Mouse (Mus musculus) erythroblast, embryonic 14.5 days (primary cell): ENCODE measurements around the gene Tex26. TPM values are rescaled to one million over a fixed set of nuclear protein-coding genes. Genes with fewer than 3 reads are reported as not detected.

Experiments
- H3K27me3 ChIP-seq: 2 replicates; pipeline ENCODE4 v1.6.1; 2012; ENCODE audit warnings: inconsistent platforms; ENCODE audit not compliant: control insufficient read depth
- H3K36me3 ChIP-seq: 2 replicates; pipeline ENCODE4 v1.6.1; 2012; ENCODE audit warnings: mild to moderate bottlenecking, inconsistent platforms; ENCODE audit not compliant: control insufficient read depth
- H3K4me1 ChIP-seq: 2 replicates; pipeline ENCODE4 v1.6.1; 2012; ENCODE audit warnings: inconsistent platforms; ENCODE audit not compliant: control insufficient read depth
- H3K4me3 ChIP-seq: replicated peaks from 2 replicates; pipeline ENCODE3; 2012; ENCODE audit warnings: moderate library complexity, mild to moderate bottlenecking, inconsistent platforms
- H3K9me3 ChIP-seq: 2 replicates; pipeline ENCODE4 v1.6.1; 2012; ENCODE audit warnings: low read length, inconsistent platforms, mixed read lengths; ENCODE audit not compliant: control insufficient read depth
- GATA1 ChIP-seq: IDR thresholded peaks from 2 replicates; pipeline ENCODE4 v1.6.1; 2012; ENCODE audit warnings: low read length, inconsistent platforms, mixed read lengths
- TAL1 ChIP-seq: IDR thresholded peaks from 3 replicates; pipeline ENCODE4 v1.6.1; 2012; ENCODE audit warnings: low read length, inconsistent platforms, mixed read lengths
- polyA plus RNA-seq: library from polyadenylated mRNA; stranded (reverse); fragments of >175 nt; gene quantifications from 2 replicates; pipeline ENCODE4 v1.2.3, GENCODE M21; 2012

The Tex26 gene
- polyA plus RNA-seq, 1 experiment = not detected

DNA sequence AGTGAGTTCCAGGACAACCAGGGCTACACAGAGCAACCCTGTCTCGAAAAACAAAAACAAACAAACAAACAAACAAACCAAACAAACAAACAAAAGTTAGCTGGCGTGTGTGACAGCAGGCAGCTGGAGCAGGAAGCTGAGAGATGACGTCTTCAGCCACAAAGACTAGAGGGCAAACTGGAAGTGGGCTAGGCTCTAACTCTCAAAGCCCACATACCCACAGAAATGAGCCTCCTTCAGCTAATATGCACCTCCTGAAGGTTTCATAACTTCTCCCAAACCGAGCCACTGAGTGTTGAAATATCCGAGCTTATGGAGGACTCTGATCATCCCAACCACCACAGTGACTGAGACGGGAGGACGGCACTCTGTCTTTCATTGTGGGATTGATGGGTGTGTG is 7.0 kb downstream of the Tex26 start:
- TF ChIP-seq TAL1 = no peak
- TF ChIP-seq GATA1 = no peak
- H3K4me1 ChIP-seq = no peaks in the 10 kb centered on the region
- no peaks in the 10 kb centered on the region for H3K36me3 ChIP-seq
- H3K9me3 ChIP-seq = peaks cover 2% of the 10 kb centered on the region; the same call in 1 of the 2 replicates
- no peak overlapping the region for H3K4me3 ChIP-seq
- peaks cover 5% of the 10 kb centered on the region; the same call in 1 of the 2 replicates for H3K27me3 ChIP-seq

DNA sequence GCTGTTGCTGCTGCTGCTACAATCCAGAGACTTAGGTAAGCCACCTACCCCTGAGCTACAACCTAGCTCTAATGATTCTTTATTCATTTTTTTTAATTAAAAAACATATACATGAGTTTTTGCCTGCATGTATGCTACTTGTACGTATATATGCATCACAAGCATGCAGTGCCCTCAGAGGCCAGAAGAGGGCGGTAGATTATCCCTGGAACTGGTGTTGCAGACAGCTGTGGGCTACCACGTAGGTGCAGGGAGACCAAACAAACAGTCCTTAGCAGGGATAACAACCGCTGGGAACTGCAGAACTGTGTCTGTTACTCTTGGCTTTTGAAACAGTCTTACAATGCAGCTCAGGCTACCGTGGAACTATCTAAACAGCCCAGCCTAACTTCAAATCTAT is 8.3 kb downstream of the Tex26 start:
- H3K4me1 ChIP-seq = no peaks in the 10 kb centered on the region
- H3K36me3 ChIP-seq = no peaks in the 10 kb centered on the region
- no peak overlapping the region for H3K4me3 ChIP-seq
- TF ChIP-seq TAL1 (no peak), GATA1 (no peak)
- H3K27me3 ChIP-seq = no peaks in the 10 kb centered on the region
- peaks cover 2% of the 10 kb centered on the region; the same call in 1 of the 2 replicates for H3K9me3 ChIP-seq

DNA sequence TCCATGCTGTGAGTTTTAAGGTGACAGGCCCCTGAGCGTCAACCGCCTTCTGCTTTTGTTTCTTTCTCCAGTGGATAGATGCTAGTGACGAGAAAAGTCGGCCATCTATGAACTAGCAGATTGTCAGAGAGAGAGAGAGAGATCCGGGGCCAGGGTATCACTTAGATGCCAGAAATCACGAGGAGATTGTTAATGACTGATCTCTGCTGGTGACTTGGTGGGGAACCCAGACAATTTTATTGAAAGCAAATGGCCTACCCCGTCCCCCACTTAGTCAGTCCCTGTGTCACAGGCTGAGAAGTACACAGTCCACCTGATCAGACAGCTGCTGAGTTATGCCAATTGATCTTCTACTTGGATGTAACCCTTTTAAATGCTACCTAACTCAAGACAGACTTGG is 9.9 kb downstream of the Tex26 start:
- no peak overlapping the region for H3K4me3 ChIP-seq
- peaks cover 2% of the 10 kb centered on the region; the same call in 1 of the 2 replicates for H3K9me3 ChIP-seq
- TF ChIP-seq TAL1 (no peak), GATA1 (no peak)
- H3K4me1 ChIP-seq = no peaks in the 10 kb centered on the region
- no peaks in the 10 kb centered on the region for H3K27me3 ChIP-seq
- no peaks in the 10 kb centered on the region for H3K36me3 ChIP-seq

DNA sequence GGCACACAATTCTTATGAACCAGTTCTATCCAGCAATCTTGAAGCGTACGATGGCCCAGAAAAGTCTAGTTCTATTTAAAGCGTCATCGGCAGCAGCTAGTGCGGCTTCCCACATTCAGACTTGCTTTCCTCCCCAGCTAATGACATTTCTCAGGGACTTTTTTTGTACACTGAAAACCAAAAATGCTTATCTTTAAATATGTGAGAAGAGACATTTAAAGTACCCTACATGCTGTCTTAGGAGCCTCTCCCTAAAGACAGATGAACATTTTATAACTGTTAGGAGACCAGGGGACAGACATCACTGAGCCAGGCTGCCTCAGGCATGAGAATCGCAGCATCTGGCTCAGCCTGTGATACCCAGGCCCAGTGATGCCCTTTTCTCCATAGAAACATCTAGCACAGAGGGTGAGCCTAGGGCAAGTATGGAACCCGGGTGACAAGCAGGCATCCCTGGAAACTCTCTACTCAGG is 11.8 kb downstream of the Tex26 start:
- Histone ChIP-seq H3K9me3 (peaks cover 2% of the 10 kb centered on the region; the same call in 1 of the 2 replicates), H3K4me3 (no peak overlapping the region), H3K27me3 (no peaks in the 10 kb centered on the region), H3K4me1 (no peaks in the 10 kb centered on the region), H3K36me3 (no peaks in the 10 kb centered on the region)
- TF ChIP-seq GATA1 (no peak), TAL1 (no peak)

DNA sequence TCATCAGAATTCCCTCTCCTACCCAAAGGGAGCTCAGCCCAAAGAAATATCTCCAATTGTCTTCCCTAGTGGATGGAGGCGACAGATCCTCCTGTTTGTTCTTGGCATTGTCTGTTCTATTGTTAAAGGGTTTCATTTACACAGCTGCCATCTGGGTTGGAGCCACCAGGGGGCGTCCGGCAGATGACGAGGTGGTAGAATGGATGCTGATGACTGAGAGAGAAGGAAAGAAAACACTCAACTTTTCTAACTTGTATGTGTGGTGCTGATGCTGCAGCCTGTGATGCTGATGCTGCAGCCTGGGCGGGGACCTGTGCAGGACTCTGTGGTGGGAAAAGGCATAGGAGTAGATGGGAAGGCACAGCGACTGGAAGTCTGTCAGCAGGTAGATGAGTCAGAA is 14.8 kb downstream of the Tex26 start:
- Histone ChIP-seq H3K4me3 (no peak overlapping the region), H3K27me3 (no peaks in the 10 kb centered on the region), H3K4me1 (no peaks in the 10 kb centered on the region), H3K9me3 (no peaks in the 10 kb centered on the region), H3K36me3 (no peaks in the 10 kb centered on the region)
- TF ChIP-seq TAL1 = no peak
- TF ChIP-seq GATA1 = no peak

DNA sequence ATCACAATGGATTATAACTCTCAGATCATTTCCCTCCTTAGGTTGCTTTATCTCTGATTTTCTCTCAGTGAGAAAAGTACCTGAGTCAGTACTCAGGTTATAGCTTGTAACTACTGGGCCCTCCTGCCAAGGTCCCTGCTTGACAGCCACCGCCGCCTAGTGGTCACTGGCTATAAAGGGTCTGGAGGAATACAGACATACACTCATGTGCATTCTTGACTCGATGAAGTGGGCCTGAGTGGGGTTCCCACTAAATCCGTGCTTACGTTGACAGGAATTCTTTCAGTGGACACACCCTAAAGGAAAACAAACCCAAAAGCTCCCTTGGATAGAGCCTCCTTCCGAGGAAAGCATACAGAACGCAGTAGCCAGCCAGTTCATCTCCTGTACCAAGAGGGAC is 17.1 kb downstream of the Tex26 start:
- Histone ChIP-seq H3K36me3 (no peaks in the 10 kb centered on the region), H3K9me3 (no peaks in the 10 kb centered on the region), H3K4me3 (no peak overlapping the region), H3K4me1 (no peaks in the 10 kb centered on the region), H3K27me3 (no peaks in the 10 kb centered on the region)
- TF ChIP-seq TAL1 (no peak), GATA1 (no peak)

DNA sequence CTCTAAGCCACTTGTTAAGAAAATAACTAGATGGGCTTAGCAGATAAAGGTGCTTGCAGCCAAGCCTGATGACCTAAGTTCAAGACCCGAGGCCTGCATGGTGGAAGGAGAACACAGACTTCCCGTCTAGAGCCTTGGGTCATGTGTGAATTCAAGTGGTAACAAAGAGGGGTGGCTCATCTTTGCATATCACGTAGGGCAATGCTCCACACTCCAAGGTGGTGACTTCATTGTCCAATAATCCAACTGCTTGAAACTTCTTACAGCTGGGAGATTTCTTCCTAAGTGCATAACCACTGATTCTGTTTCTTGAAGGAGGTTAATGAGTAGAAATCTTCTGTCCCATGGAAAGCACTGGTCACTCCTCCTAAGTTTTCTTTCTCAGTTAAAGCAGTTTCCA is 22.6 kb downstream of the Tex26 start:
- H3K4me3 ChIP-seq = no peak overlapping the region
- H3K4me1 ChIP-seq = no peaks in the 10 kb centered on the region
- no peaks in the 10 kb centered on the region for H3K9me3 ChIP-seq
- no peak for TF ChIP-seq GATA1
- no peak for TF ChIP-seq TAL1
- no peaks in the 10 kb centered on the region for H3K36me3 ChIP-seq
- no peaks in the 10 kb centered on the region for H3K27me3 ChIP-seq

DNA sequence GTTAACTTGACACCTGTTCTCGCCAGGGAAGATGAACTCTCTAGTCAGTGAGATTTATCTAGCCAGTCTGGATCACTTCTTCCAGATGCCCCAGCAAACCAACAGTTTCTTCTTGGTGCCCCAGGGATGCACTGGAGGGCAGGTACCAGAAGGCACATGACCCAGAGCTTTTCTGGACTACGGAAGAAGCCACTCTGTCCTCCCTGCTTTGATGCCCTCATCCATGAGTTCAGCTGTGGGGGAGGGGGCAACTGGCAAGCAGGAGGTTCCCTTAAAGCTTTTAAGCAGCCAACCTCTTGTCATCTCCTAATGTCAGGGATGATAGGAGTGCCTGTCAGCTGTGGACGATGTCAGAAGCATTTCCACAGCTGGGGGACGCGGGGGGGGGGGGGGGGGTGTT is 25.8 kb downstream of the Tex26 start:
- Histone ChIP-seq H3K4me1 (no peaks in the 10 kb centered on the region), H3K36me3 (no peaks in the 10 kb centered on the region), H3K9me3 (no peaks in the 10 kb centered on the region), H3K27me3 (no peaks in the 10 kb centered on the region), H3K4me3 (no peak overlapping the region)
- TF ChIP-seq TAL1 (no peak), GATA1 (no peak)

DNA sequence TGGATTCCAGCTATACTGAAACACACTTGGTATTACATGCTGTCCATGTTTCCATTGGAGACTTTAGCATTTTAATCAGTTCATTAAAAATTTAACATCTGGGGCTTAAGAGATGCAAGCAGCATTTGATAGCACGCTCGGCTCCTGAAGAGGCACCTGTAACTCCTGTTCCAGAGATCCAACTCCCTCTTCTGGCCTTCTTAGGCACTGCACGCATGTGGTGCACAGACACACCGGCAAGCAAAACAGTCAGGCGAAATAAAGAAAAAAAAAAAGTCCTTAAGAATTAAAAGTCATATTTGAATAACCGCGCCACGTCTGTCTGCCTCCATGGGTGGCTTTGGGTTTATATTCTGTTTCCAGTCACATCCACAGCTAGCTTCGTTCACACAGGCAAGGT is 34.7 kb downstream of the Tex26 start:
- TF ChIP-seq GATA1 (no peak), TAL1 (no peak)
- no peaks in the 10 kb centered on the region for H3K27me3 ChIP-seq
- H3K36me3 ChIP-seq = no peaks in the 10 kb centered on the region
- H3K4me3 ChIP-seq = no peak overlapping the region
- H3K4me1 ChIP-seq = no peaks in the 10 kb centered on the region
- 0 out of 2 replicates have a peak, but pooled peaks cover 2% of the 10 kb centered on the region for H3K9me3 ChIP-seq
